Mouse (Mus musculus) kidney, adult 10 weeks (tissue): ENCODE measurements around the gene Cldn9. TPM values are rescaled to one million over a fixed set of nuclear protein-coding genes. Genes with fewer than 3 reads are reported as not detected.

Experiments used
- polyA plus RNA-seq: library from polyadenylated mRNA; stranded (reverse); fragments of 350-450 nt; fragmentation: Illumina TruSeq; extraction: RNeasy Lipid Tissue Mini Kit (QIAGEN cat#74804); gene quantifications from one replicate; pipeline ENCODE4 v1.2.3, GENCODE M21; 2014; ENCODE audit warnings: low read depth, low replicate concordance

Cldn9 gene
- not detected for polyA plus RNA-seq

DNA sequence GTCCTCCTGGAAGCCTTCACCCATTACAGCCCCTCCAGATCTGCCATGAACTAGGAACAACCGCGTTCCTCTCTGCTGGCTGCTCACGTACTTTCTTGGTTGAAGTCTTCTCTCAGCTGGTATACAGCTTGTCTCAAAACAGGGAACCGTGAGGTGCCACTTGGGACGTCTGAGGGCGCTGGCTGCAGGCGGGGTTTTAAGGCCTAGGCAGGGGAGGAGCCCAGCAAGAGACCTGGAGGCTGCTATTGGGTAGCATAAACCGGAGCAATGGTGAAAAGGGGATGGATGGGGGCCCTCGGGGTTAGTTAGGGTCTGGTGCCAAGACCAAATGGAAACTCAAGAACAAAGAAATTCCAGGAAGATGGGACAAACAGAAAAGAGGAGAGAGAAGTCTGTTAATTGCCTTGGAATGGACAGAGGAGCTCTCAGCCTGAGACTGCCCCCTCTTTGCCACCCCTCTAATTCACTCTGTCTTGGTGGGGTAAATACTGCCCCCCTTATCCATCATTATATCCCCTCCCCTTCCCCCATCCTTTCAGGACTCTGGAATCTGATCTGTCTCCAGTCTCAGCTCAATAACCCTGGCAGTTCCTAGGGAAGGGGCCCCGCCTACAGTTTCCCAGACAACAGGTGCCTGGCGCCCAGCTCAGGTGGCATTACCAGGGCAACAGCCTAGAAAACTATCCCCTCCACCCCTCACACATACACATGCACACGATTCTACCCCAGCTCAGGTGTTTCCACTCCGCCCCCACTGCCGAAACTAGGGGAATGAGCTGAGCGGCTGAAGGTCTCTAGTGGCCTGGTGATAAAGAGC lies at the start of gene Cldn9:
TSS of gene Cldn9 (minus strand) at position 171 of the 817 bp plus-strand sequence.

DNA sequence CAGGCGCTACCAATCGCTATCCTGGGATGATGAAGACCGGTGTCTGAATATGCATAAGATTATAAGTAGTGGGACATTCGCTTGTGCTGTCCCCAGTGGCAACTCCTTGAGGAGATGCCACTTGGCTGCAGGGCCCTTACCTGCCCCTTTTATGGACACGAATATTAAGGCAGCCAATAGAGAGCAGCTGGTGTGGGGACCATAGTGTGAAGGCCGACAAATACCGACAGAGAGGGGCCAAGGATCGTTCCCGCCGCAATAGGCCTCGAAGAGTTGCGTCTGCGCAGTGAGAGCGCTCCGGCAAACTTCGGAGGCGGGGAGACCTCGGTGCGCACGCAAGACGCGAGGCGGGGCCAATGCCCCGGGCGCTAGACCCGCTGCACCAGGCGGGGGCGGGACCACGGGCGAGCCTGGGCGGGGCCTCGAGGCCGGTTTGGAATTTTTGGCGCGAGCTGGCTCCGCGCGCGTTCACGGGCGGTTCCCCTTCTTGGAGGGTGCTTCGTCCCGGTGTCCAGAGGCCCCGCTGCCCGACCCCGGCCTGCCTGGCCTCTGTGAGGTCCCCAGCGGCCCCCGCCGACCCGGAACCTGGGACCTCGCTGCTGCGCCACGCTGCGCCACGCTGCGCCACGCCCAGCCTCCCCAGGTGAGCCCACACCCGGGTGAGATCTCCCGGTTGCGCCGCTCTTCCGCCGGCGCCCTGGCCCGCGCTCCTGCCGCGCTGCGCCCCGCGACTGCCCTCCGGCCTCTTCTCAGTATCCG lies 42.4 kb upstream of the Cldn9 start, which contains the start of gene Pkmyt1:
TSS of gene Pkmyt1 (plus strand) at position 338 of the 759 bp plus-strand sequence.

DNA sequence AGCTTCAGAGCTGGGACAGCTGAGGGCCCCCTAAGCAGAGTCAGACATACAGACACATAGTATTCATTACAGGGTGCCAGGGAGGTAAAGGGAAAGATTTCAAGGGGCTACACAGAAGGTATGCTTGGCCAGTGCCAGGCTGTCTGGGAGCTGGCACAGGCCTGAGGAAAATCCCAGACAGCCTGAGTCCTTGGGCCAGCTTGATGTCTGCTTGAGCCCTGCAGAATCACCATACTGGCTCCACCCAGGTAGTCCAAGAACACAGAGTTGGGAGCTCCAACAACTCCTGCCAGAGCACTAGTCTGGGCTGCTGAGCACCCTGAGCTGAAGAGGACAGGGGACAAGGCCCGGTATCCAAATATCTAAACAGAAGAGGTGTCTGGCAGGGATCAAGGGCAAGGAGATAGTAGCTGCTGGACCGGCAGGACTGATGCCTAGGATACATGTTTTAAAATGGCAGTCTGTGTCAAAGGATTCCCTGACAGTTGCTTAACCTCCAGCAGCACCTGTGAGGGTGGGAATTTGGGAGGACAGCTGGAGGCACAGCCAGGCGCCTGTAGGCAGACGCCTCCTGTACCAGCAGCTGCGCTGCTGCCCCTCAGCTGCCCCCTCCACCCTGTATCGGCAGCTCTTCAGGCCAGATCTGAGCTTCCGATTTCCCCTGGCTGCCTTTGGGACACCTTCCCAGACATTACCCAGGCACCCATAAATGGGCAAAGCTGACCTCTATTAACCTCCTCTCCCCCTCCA lies 38.7 kb upstream of the Cldn9 start, which contains the start of gene 1520401A03Rik:
TSS of gene 1520401A03Rik (minus strand) at position 408 of the 750 bp plus-strand sequence.

DNA sequence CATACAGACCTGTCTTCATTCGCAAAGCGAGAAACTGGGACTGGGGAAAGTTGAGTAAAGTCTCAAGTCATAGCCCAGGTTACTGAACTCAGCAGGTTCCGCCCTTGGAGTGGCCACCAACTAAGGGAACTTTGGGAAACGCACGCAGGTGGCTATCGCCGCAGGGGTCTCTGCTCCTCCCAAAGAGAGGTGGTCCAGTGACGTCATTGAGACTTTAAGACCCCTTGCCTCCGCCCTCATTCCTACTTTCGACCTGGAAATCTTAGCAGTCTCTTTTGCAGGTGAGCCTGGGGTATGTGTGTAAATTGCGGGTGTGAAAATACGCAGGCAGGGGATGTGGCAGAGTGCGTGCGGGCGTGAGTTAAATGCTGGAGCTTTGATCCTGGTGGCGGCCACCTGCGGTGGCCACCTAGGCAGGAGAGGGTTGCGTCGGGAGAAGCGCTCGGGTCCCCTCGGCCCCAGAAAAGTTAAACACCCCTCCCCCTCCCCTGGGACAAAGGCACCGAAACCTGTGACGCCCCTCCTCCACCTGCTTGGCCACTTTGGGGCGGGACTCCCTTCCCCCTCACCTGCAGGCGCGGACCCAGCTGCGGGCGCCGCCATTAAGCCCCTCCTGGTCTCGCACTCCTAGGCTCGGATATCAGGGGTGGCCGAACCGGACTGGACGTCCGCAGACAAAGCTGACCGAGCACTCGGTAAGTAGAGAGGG lies 4.5 kb downstream of the Cldn9 start, which contains the start of gene Cldn6:
TSS of gene Cldn6 (plus strand) at position 123 of the 709 bp plus-strand sequence.

DNA sequence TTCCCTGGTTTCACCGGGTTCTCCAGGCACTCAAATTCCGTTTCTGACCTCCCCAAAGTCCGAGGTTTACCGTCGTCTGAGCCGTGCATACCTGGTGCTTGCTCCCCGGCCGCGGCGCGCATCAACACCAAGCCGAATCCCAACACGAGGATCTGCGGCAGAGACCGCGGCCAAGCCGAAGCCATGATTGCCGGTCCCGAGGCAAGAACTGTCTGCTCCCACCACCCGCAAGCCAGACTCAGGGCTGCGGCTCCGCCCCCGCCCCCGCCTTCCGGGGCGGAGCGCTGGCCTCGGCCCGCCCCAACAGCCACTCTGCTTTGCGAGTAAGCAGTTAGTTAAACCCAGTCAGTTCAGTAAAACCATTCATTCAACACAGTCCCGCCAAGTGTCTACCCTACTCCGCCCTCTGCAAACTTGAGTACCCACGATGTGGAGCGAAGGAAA lies 6.6 kb downstream of the Cldn9 start, which contains the start of gene Tnfrsf12a:
TSS of gene Tnfrsf12a (minus strand) at position 233 of the 444 bp plus-strand sequence.

DNA sequence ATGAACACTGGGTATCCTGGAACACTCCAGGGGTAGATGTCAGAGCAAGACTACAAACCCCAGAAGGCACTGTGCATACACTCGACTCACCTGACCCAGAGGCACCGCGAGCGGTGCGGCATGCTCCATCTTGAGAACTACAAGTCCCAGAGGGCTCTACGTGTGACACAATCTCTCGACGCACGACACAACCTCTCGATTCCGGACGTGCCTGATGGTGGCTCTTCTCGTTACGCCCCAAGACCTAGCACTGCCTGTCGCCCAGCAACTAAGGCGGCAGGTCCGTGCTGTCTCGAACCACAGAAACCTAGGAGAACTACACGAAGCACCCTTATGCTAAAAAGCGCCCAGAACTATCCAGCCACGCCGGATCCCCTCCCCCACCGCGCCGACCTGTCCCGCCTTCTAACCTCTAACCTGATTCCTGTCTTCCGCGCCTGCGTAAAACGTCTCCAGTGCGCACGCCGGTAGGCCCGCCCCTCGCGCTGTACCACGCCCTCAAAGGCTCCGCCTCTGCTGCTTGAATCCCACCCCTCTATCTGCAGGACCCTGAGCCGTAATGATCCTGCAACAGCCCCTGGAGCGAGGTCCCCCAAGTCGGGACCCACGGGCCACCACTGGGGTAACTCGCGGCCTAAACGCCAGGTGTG lies 10.3 kb downstream of the Cldn9 start, which contains the start of the genes Hcfc1r1 and Thoc6:
TSS of gene Hcfc1r1 (plus strand) at position 173 of the 650 bp plus-strand sequence.
TSS of gene Thoc6 (minus strand) at position 459 of the 650 bp plus-strand sequence.

DNA sequence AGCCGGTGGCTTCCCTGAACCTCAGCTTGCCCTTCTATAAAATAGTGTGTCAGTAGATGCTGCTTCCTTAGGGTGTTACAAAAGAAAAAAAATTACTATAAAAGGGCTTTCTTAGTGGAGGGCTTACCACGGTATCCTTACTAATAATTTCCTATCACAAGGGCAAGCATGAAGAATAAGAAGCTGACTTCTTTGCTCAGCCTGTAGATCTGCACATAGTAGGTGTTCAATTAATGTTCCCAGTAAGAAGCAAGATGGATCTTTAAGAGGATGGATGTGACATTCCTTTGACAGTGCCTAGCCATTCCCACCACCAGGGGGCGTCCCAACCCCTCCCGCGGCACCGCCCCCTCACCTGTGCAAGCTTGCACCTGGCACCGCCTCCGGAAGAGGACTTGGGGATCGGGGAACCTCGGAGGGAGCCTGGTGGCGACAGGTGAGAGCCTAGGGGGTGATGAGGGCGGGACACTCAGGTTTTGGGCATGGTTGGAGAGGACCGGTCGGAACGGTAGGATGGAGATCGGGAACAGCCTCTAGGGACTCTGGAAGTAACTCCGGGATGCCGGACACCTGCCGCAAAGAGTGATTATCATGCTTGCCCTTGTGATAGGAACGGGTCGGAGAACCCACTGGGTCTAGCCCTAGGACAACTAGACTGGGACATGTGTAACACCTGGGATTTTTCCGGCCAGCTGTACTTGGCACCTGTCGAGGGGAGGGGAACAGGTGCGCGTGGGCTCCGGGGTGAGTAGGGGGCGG lies 23.5 kb downstream of the Cldn9 start, which contains the start of gene Bicdl2:
TSS of gene Bicdl2 (plus strand) at position 390 of the 759 bp plus-strand sequence.

DNA sequence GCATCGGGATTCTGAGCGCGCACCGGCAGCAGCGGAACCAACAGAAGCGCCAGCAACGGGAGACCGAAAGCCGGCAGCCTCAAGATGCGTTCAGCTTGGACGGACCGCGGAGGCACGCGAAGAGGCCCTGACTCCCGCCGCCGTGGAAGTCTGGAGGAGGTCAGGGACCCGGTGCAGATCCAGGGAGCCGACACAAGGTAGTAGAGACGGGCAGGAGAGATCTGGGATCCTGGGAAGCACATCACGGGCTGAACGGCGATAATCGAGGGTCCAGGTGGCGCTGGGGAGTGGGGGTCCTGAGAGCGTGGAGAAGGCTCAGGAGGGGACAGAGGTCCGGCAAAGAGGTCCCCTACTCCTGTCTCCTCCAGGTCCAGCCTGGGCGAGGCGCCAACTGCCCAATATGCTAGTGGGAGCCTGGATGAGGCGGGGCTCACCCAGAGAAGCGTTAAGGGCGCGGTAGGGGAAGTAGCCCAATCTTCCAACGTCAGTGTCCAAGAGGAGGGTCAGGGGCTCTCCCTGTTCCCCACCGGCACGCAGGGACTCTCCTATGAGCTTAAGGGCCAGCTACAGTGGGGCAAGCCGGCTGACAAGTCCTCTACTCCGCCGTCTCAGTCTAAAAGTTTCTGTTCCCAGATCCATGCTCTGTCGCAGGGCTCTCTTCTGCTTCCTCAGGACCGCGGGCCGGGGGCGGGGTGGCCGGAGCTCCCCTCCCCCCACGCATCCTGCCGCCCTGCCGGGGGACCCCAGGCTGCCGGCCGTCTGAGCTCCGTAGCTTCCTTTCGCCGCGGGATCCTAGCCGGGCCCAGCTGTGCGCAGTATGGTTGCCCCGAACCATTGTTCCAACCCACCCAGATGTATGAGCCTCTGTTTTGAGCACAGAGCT lies 39.0 kb downstream of the Cldn9 start, which contains the start of gene Mmp25:
TSS of gene Mmp25 (minus strand) at position 665 of the 883 bp plus-strand sequence.

Other genes with a start within 250 kb of the Cldn9 start
- gene Vmn2r117, start 204.3 kb downstream of the Cldn9 start, polyA plus RNA-seq, result not detected
- 0.32 TPM for gene Zfp213, start 119.8 kb downstream of the Cldn9 start, polyA plus RNA-seq
- gene Zfp13, start 84.5 kb downstream of the Cldn9 start, polyA plus RNA-seq, result not detected
- gene Zscan10, start 83.2 kb downstream of the Cldn9 start, polyA plus RNA-seq, result not detected
- gene Mmp25, start 38.7 kb downstream of the Cldn9 start, polyA plus RNA-seq, result 0.08 TPM
- gene Bicdl2, start 23.5 kb downstream of the Cldn9 start, polyA plus RNA-seq, result 0.28 TPM
- 7.0 TPM for gene Hcfc1r1, start 10.4 kb downstream of the Cldn9 start, polyA plus RNA-seq
- gene Thoc6, start 10.1 kb downstream of the Cldn9 start, polyA plus RNA-seq, result 1.8 TPM
- 0.65 TPM for gene Tnfrsf12a, start 6.6 kb downstream of the Cldn9 start, polyA plus RNA-seq
- gene Cldn6, start 4.8 kb downstream of the Cldn9 start, polyA plus RNA-seq, result 0.32 TPM
- gene 1520401A03Rik, start 38.8 kb upstream of the Cldn9 start, polyA plus RNA-seq, result not detected
- not detected for gene Pkmyt1, start 42.3 kb upstream of the Cldn9 start, polyA plus RNA-seq
- 0.65 TPM for gene Paqr4, start 56.8 kb upstream of the Cldn9 start, polyA plus RNA-seq
- gene Kremen2, start 61.8 kb upstream of the Cldn9 start, polyA plus RNA-seq, result not detected
- 0.65 TPM for gene Flywch1, start 87.6 kb upstream of the Cldn9 start, polyA plus RNA-seq
- not detected for gene Flywch2, start 102.1 kb upstream of the Cldn9 start, polyA plus RNA-seq
- 69.0 TPM for gene Srrm2, start 106.5 kb upstream of the Cldn9 start, polyA plus RNA-seq
- gene Elob, start 145.1 kb upstream of the Cldn9 start, polyA plus RNA-seq, result 12.0 TPM
- gene Prss33, start 152.0 kb upstream of the Cldn9 start, polyA plus RNA-seq, result not detected
- gene Prss32, start 159.8 kb upstream of the Cldn9 start, polyA plus RNA-seq, result not detected
- not detected for gene Prss41, start 160.1 kb upstream of the Cldn9 start, polyA plus RNA-seq
- not detected for gene Prss21, start 184.0 kb upstream of the Cldn9 start, polyA plus RNA-seq
- not detected for gene Dcpp1, start 196.8 kb upstream of the Cldn9 start, polyA plus RNA-seq
- not detected for gene Dcpp2, start 196.9 kb upstream of the Cldn9 start, polyA plus RNA-seq
- not detected for gene Dcpp3, start 233.4 kb upstream of the Cldn9 start, polyA plus RNA-seq